Comparison of ENCODE assay signal across 11 mouse cellular contexts in the genomic region with DNA sequence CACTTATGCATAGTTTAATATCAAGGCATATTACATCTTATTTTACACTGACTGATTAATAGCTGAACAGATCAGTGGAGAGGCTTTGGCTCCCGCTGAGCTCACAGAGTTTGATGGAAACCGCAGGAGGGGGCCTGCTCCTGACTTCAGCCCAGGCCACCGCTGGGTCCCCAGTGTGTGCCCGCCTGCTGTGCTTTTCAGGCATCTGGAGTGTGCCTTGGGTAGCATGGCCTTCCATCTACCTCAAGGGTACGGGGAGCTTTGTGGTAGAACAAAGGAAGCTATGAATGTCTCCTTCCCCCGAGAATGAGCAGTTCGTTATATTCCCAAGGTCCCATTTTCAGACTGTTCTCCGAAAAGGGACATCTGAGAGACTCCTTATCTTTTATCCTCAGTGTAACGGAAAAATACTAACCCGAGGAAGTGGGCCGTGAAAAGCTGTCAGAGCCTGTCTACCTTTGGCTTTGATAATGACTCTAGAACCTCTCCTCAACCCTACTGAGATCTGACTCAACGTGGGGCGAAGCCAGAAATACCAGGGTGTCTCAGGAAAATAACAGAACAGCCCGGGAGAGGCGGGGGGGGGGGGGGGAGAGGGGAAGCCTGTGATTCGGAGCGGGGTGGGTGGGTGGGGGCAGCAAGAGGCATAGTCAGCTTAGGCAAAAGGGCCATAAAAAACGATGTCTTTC. TPM values are rescaled to one million over a fixed set of nuclear protein-coding genes. Genes with fewer than 3 reads are reported as not detected.
A peak's percentile ranks its signal among the peaks of the same experiment; 100 is the strongest.
DNase-seq lines count a peak whose midpoint lies in the region; ATAC-seq and TF ChIP-seq lines count a peak whose summit lies in the region.
"Had no signal": no experiment of that assay in that cellular context is flagged by ENCODE, and none has a peak within 500 bp of the region (broad histone marks: within the 10 kb centered on the region; RNA-seq: fewer than 3 reads in every experiment).

No protein-coding gene starts in this region.

- H3K36me3 ChIP-seq in lung, embryonic 14.5 days (ENCODE audit: insufficient read depth) = no peaks in the 10 kb centered on the region
- H3K36me3 ChIP-seq in forebrain, postnatal 0 days (ENCODE audit: insufficient read depth) = no peaks in the 10 kb centered on the region
- no peaks in the 10 kb centered on the region for H3K36me3 ChIP-seq in midbrain, embryonic 14.5 days (ENCODE audit: control insufficient read depth, insufficient read depth, low read length)

- no peaks in the 10 kb centered on the region for H3K9me3 ChIP-seq in lung, embryonic 14.5 days (ENCODE audit: low read depth, low read length)
- no peaks in the 10 kb centered on the region for H3K9me3 ChIP-seq in forebrain, postnatal 0 days (ENCODE audit: low read length)
- no peaks in the 10 kb centered on the region for H3K9me3 ChIP-seq in midbrain, embryonic 14.5 days (ENCODE audit: control insufficient read depth, low read length)

- H3K4me2 ChIP-seq in lung, embryonic 14.5 days = peak overlapping the region; percentile 44
- H3K4me2 ChIP-seq in forebrain, postnatal 0 days (ENCODE audit: low read depth) = peak overlapping the region; percentile 58
- H3K4me2 ChIP-seq in midbrain, embryonic 14.5 days (ENCODE audit: low read length) = peak overlapping the region; percentile 49

- 36% methylated on average over 18 of the region's 18 CpGs for WGBS in lung, embryonic 14.5 days
- WGBS in forebrain, postnatal 0 days = 17% methylated on average over 17 of the region's 18 CpGs
- 18% methylated on average over 15 of the region's 18 CpGs for WGBS in midbrain, embryonic 14.5 days

- no peaks in the 10 kb centered on the region for H3K4me1 ChIP-seq in lung, embryonic 14.5 days (ENCODE audit: insufficient read depth)
- H3K4me1 ChIP-seq in forebrain, postnatal 0 days (ENCODE audit: insufficient read depth) = 0 out of 2 replicates have a peak, but pooled peaks cover 2% of the 10 kb centered on the region
- peaks cover 6% of the 10 kb centered on the region for H3K4me1 ChIP-seq in midbrain, embryonic 14.5 days (ENCODE audit: control insufficient read depth, insufficient read depth, low read length)

- no peak for TF ChIP-seq CTCF in lung, embryonic 14.5 days (IDR thresholded peaks at IDR 0.05; ENCODE audit: low read depth)
- TF ChIP-seq CTCF in forebrain, postnatal 0 days (IDR thresholded peaks at IDR 0.05; ENCODE audit: low read depth) = no peak

- no peak overlapping the region for H3K4me3 ChIP-seq in lung, embryonic 14.5 days (ENCODE audit: low read depth, low read length)
- H3K4me3 ChIP-seq in forebrain, postnatal 0 days (ENCODE audit: low read depth, low read length) = peak overlapping the region; percentile 24
- 0 out of 2 replicates have a peak overlapping the region, but pooled peaks have one; percentile 10 for H3K4me3 ChIP-seq in midbrain, embryonic 14.5 days (replicated peaks; ENCODE audit: low read depth, low read length)

- no peaks in the 10 kb centered on the region for H3K27me3 ChIP-seq in lung, embryonic 14.5 days (ENCODE audit: insufficient read depth, low read length)
- H3K27me3 ChIP-seq in forebrain, postnatal 0 days (ENCODE audit: insufficient read depth, low read length) = no peaks in the 10 kb centered on the region; the same call in 1 of the 2 replicates
- no peaks in the 10 kb centered on the region for H3K27me3 ChIP-seq in midbrain, embryonic 14.5 days (ENCODE audit: control insufficient read depth, insufficient read depth, low read length)

- peak; percentile 10 for DNase-seq in adrenal gland, adult 2 months
- DNase-seq in adrenal gland, postnatal 14 days = no peak
- no peak for DNase-seq in lung, embryonic 14.5 days
- DNase-seq in lung, postnatal 4 days = no peak
- peak; percentile 20 for DNase-seq in forebrain, postnatal 0 days
- DNase-seq in midbrain, embryonic 14.5 days = peak; percentile 44
- DNase-seq in spleen, postnatal 4 days (ENCODE audit: low spot score in 2 of 2) = no peak
- no peak for DNase-seq in kidney, postnatal 14 days
- DNase-seq: cerebellum, adult 9-11 months; gastrocnemius, postnatal 25 days had no signal

- no peak for ATAC-seq in lung, embryonic 14.5 days (ENCODE audit: insufficient read depth)
- ATAC-seq in forebrain, postnatal 0 days = peak; percentile 33
- ATAC-seq in midbrain, embryonic 14.5 days (ENCODE audit: low FRiP score, low TSS enrichment) = peak; percentile 46; the same call in 1 of the 2 replicates

- no peak overlapping the region for H3K27ac ChIP-seq in lung, embryonic 14.5 days (ENCODE audit: low read depth)
- no peak overlapping the region for H3K27ac ChIP-seq in forebrain, postnatal 0 days (ENCODE audit: low read depth, low read length)
- H3K27ac ChIP-seq in midbrain, embryonic 14.5 days (replicated peaks; ENCODE audit: low read depth, low read length) = peak overlapping the region; percentile 67

- no peak overlapping the region for H3K9ac ChIP-seq in lung, embryonic 14.5 days
- H3K9ac ChIP-seq in forebrain, postnatal 0 days = no peak overlapping the region; the same call in 1 of the 2 replicates
- H3K9ac ChIP-seq in midbrain, embryonic 14.5 days (replicated peaks; ENCODE audit: low read length) = no peak overlapping the region

RNA-seq across cellular contexts. Expression of gene 9330182O14Rik, which starts 20.1 kb away (rescaled TPM):
- under 1 TPM in 1 of 2 experiments, not detected in 1; 0.55 TPM for total RNA-seq in adrenal gland, adult 2 months (2021)
- polyA plus RNA-seq in adrenal gland, adult 2 months (2012; rRNA removed) = 0.07 TPM in 1 of 2 replicates, not detected in the other
- total RNA-seq in adrenal gland, postnatal 14 days (2021) = 0.19 and 0.22 TPM in 2 replicates
- polyA plus RNA-seq in lung, embryonic 14.5 days (2014; fragmentation: Nextera tagmentation; extraction: Ambion mirVana) = not detected in 2 replicates
- 0.23 and 1.1 TPM in 2 replicates for total RNA-seq in forebrain, postnatal 0 days (2014; rRNA removed)
- not detected in 2 replicates for polyA plus RNA-seq in forebrain, postnatal 0 days (2015; fragmentation: Nextera tagmentation; extraction: Ambion mirVana)
- polyA plus RNA-seq in midbrain, embryonic 14.5 days (2014; fragmentation: Nextera tagmentation; extraction: Ambion mirVana) = not detected in 2 replicates
- total RNA-seq: gastrocnemius, postnatal 25 days; layer of hippocampus, postnatal 10 days had no signal

Comparison
In these comparisons a context has a peak if more than half of its experiments do, and no peak if none do; other contexts are left out.
1. DNase-seq: peak in adrenal gland, adult 2 months (single experiment), forebrain, postnatal 0 days (single experiment) and midbrain, embryonic 14.5 days (single experiment); none in adrenal gland, postnatal 14 days (single experiment), lung, embryonic 14.5 days (single experiment), lung, postnatal 4 days (0 of 2), spleen, postnatal 4 days (0 of 2) and kidney, postnatal 14 days (single experiment).
2. Peak in every context shown above with its lines, with median percentiles within 50 percentile points of each other: H3K4me2 ChIP-seq.